Mouse (Mus musculus) cerebellum, adult 18-20 months (tissue): ENCODE results near the gene Ints6l.

ENCODE experiments used
- DNase-seq, 2 experiments: peaks; one replicate each; pipeline ENCODE4 v3.0.0; 2021

Gene Ints6l

GRCm38 (mm10) chrX:56531266-56531665 is 76.6 kb downstream of the Ints6l start:
- DNase-seq: peak; percentile 66 to 70

- peak; percentile 4 to 6 for DNase-seq
These were observed 82.5 kb downstream of the Ints6l start for GRCm38 (mm10) chrX:56537162-56537561.

GRCm38 (mm10) chrX:56549506-56549905 is 94.8 kb downstream of the Ints6l start, which contains the start of gene Gm648:
Gene Gm648, minus strand, starts transcription at chrX:56549606.
- no peak for DNase-seq

- DNase-seq: no peak
These were observed 98.9 kb downstream of the Ints6l start for GRCm38 (mm10) chrX:56553584-56553983.
